Mouse (Mus musculus) CH12.LX (cell line): ENCODE measurements around the gene Tmem239.
"Not testable (repeated sequence)": the region's sequence is repeated elsewhere in the genome, so short reads cannot be mapped to it uniquely, and the experiment has no call there.

ENCODE experiments used
- EP300 ChIP-seq: IDR thresholded peaks from 2 replicates; pipeline ENCODE4 v1.6.1; 2011; ENCODE audit warnings: low read length, improper control_type of control experiment
- HCFC1 ChIP-seq: IDR thresholded peaks from 2 replicates; pipeline ENCODE4 v1.6.1; 2012; ENCODE audit warnings: low read depth, mild to moderate bottlenecking, inconsistent platforms, low read length, improper control_type of control experiment
- MAX ChIP-seq: IDR thresholded peaks from 2 replicates; pipeline ENCODE4 v1.6.1; 2011; ENCODE audit warnings: low read length, improper control_type of control experiment
- POLR2A ChIP-seq: IDR thresholded peaks from 2 replicates; pipeline ENCODE4 v1.6.1; 2011; ENCODE audit warnings: low read depth, mild to moderate bottlenecking, improper control_type of control experiment, low read length
- RAD21 ChIP-seq: IDR thresholded peaks from 2 replicates; pipeline ENCODE4 v1.6.1; 2011; ENCODE audit warnings: low read depth, mild to moderate bottlenecking, low read length, improper control_type of control experiment, moderate library complexity
- TBP ChIP-seq: conservative IDR thresholded peaks from 2 replicates; pipeline ENCODE4 v1.6.1; 2011; ENCODE audit warnings: low read depth, low read length, improper control_type of control experiment
- ZC3H11A ChIP-seq: IDR thresholded peaks from 2 replicates; pipeline ENCODE4 v1.6.1; 2012; ENCODE audit warnings: low read depth, mild to moderate bottlenecking, inconsistent platforms, low read length, improper control_type of control experiment
- ZNF384 ChIP-seq: IDR thresholded peaks from 2 replicates; pipeline ENCODE4 v1.6.1; 2012; ENCODE audit warnings: low read depth, low read length, improper control_type of control experiment, inconsistent platforms

GRCm38 (mm10) chr2:130373026-130373425 is 33.3 kb upstream of the Tmem239 start:
- TF ChIP-seq TBP, ZNF384, POLR2A, HCFC1, ZC3H11A, EP300, RAD21, MAX: not testable (repeated sequence)
